Mouse (Mus musculus) intestine, embryonic 16.5 days (tissue): ENCODE measurements around the gene Gm9903. TPM values are rescaled to one million over a fixed set of nuclear protein-coding genes. Genes with fewer than 3 reads are reported as not detected.
A peak's percentile ranks its signal among the peaks of the same experiment; 100 is the strongest.

Experiments
- ATAC-seq: fragments of 200-750 bp; cut with Nextera tagmentation; 2 replicates; pipeline ENCODE4 v1.8.0; 2017; ENCODE audit warnings: moderate TSS enrichment, moderate library complexity
- H3K27ac ChIP-seq: fragments of 300-500 bp; sonication (generic); 2 replicates; pipeline ENCODE4 v1.5.1; 2014; ENCODE audit warnings: mild to moderate bottlenecking, low read length
- H3K27me3 ChIP-seq: fragments of 300-500 bp; sonication (generic); replicated peaks from 2 replicates; pipeline ENCODE4 v1.6.1; 2014; ENCODE audit warnings: low read length, control low read depth, mixed read lengths; ENCODE audit not compliant: control insufficient read depth, insufficient read depth
- H3K36me3 ChIP-seq: fragments of 300-500 bp; sonication (generic); 2 replicates; pipeline ENCODE4 v1.6.1; 2014; ENCODE audit warnings: low read length, control low read depth; ENCODE audit not compliant: control insufficient read depth, insufficient read depth
- H3K4me1 ChIP-seq: fragments of 300-500 bp; sonication (generic); 2 replicates; pipeline ENCODE4 v1.6.1; 2014; ENCODE audit warnings: low read length, control low read depth, mixed read lengths; ENCODE audit not compliant: control insufficient read depth, insufficient read depth
- H3K4me2 ChIP-seq: fragments of 300-500 bp; sonication (generic); 2 replicates; pipeline ENCODE4 v1.6.1; 2014; ENCODE audit warnings: low read depth, low read length, control low read depth
- H3K4me3 ChIP-seq: fragments of 300-500 bp; sonication (generic); 2 replicates; pipeline ENCODE4 v1.5.1; 2014; ENCODE audit warnings: mild to moderate bottlenecking, low read length
- H3K9ac ChIP-seq: fragments of 300-500 bp; sonication (generic); 2 replicates; pipeline ENCODE4 v1.6.1; 2014; ENCODE audit warnings: low read depth, low read length
- H3K9me3 ChIP-seq: fragments of 300-500 bp; sonication (generic); 2 replicates; pipeline ENCODE4 v1.6.1; 2016; ENCODE audit warnings: low read length, control low read depth; ENCODE audit not compliant: control insufficient read depth
- WGBS: fragments of 180-500 bp; shearing (Covaris S2); extraction: QIAGEN DNeasy Blood & Tissue Kit; methylation state at CpG from one replicate; pipeline ENCODE4 v1.1.7; 2014; 5-methylcytosine and 5-hydroxymethylcytosine counted together
- polyA plus RNA-seq: library from polyadenylated mRNA; unstranded; fragments of >200 nt; fragmentation: Nextera tagmentation; extraction: Ambion mirVana; gene quantifications from 2 replicates; pipeline ENCODE4 v1.2.1, GENCODE M21; 2015

The Gm9903 gene
- 0.15 and 0.32 TPM in 2 replicates for polyA plus RNA-seq

DNA sequence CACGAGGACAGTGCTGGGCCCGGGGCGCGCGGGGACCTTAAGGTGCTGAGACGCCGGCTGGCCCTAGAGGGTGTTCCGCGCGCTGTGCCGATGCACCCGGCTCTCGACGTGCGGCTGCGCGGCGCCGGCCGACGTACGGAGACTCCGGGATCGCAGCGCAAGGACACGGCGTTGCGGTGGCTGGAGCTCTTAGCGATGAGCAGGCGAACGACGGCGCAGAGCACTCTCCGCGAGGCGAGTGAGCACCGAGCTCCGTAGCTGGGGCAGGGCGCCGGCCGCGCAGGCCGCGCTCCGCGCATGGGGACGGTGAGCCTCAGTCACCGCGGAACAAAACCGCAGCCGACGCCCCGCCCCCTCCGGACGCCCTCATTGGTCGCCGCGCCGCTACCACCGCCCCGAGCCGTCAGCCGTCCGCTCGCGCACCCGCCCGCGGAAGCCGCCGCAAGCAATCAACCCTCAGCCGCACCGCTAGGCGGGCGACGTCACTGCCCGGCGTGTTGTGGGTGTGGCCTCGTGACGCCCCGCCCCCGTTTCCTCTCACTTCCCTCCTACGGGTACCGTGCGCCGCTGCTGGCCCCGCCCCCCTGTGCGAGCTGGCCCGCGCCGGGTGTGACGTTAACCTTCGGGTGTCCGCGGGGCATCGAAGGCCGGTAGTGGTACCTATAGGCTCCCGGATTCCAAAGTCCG, at the start of gene Gm9903, which contains the start of gene Fam53a:
TSS of gene Gm9903 (plus strand) at position 625 of the 687 bp plus-strand sequence.
TSS of gene Fam53a (minus strand) at position 335 of the 687 bp plus-strand sequence.
- Histone ChIP-seq H3K4me1 (peaks cover 18% of the 10 kb centered on the region), H3K9me3 (no peaks in the 10 kb centered on the region), H3K36me3 (no peaks in the 10 kb centered on the region), H3K4me2 (peak within 1 kb of the TSS; percentile 78), H3K9ac (peak within 1 kb of the TSS; percentile 86), H3K4me3 (peak within 1 kb of the TSS; percentile 76), H3K27me3 (no peaks in the 10 kb centered on the region), H3K27ac (peak within 1 kb of the TSS; percentile 91)
- WGBS = under 1% methylated on average over 97 of the region's 99 CpGs
- peak; percentile 96 for ATAC-seq

DNA sequence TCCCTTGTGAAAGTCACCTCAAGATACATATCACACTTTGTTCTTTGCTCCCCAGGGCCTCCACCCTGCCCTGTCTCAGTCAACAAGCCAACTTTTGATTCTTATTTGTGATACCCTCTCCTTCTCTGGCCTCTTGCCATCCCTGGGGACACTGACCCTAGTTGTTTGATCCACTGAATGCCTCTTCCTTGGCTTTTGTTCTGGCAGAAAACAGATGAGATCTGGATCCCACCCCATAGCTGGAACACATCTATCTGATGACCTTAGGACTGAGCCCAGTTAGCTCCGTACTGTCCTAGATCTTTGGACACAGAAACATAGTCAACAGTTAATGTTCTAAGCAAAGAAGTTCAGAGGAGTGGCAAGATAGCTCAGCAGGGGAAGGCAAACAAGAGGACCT, 49.4 kb upstream of the Gm9903 start:
- Histone ChIP-seq H3K27ac (no peak overlapping the region), H3K4me1 (no peaks in the 10 kb centered on the region), H3K4me2 (no peak overlapping the region), H3K36me3 (no peaks in the 10 kb centered on the region), H3K9ac (no peak overlapping the region), H3K9me3 (no peaks in the 10 kb centered on the region), H3K4me3 (no peak overlapping the region), H3K27me3 (no peaks in the 10 kb centered on the region)
- 65% methylated on average over 1 of the region's 1 CpGs for WGBS
- no peak for ATAC-seq

DNA sequence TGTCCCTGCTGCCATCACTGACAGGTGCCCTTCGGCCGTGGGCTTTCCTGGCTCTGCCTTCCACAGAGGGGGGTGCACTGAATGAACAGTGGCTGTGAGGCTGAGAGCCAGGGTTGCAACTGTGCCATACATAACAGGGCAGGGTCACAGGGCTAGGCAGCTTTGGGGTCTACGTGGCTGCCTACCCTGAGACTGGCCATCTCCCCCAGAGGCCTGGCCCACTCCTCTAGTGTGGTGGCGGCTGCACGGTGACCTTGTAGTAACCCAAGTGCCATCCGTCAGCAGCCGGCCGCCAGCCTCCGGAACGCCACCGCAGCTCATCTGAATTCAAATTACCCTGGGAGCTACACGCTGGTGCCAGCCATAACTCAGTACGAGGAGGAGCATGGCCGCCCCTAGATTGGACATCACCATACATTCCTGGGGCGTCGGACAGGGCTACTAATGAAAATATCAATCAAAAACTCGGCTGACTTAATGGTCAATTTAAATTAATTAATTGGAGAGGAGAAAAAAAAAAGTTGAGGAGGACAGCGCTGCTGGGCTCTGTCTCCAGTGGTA, 42.1 kb upstream of the Gm9903 start:
- no peaks in the 10 kb centered on the region for H3K4me1 ChIP-seq
- 77% methylated on average over 18 of the region's 18 CpGs for WGBS
- no peak overlapping the region for H3K9ac ChIP-seq
- H3K27me3 ChIP-seq = no peaks in the 10 kb centered on the region
- H3K9me3 ChIP-seq = no peaks in the 10 kb centered on the region
- H3K27ac ChIP-seq = no peak overlapping the region
- H3K36me3 ChIP-seq = no peaks in the 10 kb centered on the region
- no peak overlapping the region for H3K4me2 ChIP-seq
- H3K4me3 ChIP-seq = no peak overlapping the region
- ATAC-seq = no peak

DNA sequence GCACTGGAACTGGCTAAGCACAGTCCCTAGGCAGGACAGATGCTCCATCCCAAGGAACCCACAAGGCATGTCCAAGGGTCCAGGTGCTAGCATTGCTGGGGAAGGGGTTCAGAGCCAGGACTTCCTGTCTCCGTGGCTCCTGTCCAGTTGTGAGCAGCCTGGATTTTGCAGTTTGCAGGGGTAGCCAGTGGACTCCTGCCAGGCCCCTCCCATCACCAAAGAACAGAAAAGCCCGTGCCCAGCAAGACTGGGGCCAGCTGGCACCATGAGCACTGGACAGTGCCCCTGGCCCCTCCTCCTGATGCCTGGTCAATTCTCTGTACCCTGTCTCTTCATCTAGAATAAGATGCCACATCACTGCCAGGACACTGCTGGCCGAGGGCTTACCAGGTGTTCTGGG, 41.7 kb upstream of the Gm9903 start:
- ATAC-seq = no peak
- Histone ChIP-seq H3K4me2 (no peak overlapping the region), H3K4me1 (no peaks in the 10 kb centered on the region), H3K4me3 (no peak overlapping the region), H3K27me3 (no peaks in the 10 kb centered on the region), H3K9ac (no peak overlapping the region), H3K36me3 (no peaks in the 10 kb centered on the region), H3K27ac (no peak overlapping the region), H3K9me3 (no peaks in the 10 kb centered on the region)
- WGBS = 71% methylated on average over 3 of the region's 3 CpGs

DNA sequence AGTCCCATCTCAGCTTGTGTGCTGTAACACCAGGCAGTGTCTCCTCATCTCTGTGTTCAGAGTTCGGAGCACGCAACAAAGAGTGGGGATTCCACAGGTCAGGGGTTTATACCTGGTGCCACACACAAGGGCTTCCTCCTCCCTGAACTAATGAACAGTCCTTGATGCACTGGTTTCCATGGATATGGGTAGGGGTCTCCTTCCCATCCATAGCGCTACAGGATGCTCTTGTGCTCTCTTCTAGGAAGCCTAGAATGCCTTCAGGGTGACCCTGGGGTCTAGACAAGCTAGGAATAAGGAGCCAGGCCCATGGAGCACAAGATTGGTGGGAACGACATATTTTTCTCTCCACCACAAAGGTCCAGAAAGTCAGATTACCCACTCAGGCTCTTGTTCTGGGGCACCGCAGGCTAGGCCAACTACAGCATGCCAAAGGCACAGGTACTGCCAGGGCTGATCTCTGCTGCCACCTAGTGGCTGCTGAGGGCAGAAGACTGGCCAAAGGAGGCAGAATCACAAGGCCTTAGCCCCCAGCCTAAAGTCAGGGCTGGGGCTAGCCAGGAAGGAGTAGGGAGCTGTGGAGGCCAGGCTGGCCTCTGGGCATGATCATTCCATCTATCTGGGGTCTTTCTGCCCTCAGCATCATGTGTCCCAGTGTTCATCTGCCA, 40.4 kb upstream of the Gm9903 start:
- Histone ChIP-seq H3K9me3 (no peaks in the 10 kb centered on the region), H3K4me2 (no peak overlapping the region), H3K4me1 (no peaks in the 10 kb centered on the region), H3K27me3 (no peaks in the 10 kb centered on the region), H3K9ac (no peak overlapping the region), H3K4me3 (no peak overlapping the region), H3K27ac (no peak overlapping the region), H3K36me3 (no peaks in the 10 kb centered on the region)
- no peak for ATAC-seq
- WGBS = 69% methylated on average over 5 of the region's 5 CpGs

DNA sequence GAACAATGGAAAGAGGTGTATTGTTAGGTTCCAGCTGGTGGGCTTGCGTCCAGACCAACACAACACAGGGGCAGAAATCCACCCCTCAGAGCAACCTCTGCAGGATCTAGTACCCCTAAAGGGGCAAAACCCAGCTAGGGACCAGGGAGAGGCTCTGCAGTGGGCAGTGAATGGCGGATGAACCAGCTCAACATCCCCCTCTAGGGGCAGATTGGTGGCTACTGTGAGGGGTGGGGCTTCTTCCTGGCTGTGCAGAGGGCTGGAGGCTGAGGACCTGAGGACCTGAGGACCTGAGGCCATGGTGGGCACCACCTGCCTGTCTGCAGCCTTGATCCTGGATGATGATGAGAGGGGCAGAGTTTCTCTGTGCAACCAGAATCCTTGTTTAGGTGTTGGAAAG, 36.1 kb upstream of the Gm9903 start:
- H3K4me3 ChIP-seq = no peak overlapping the region
- H3K9ac ChIP-seq = no peak overlapping the region
- ATAC-seq = 0 out of 2 replicates have a peak, but pooled peaks have one; percentile 23
- WGBS = 32% methylated on average over 2 of the region's 2 CpGs
- H3K27me3 ChIP-seq = no peaks in the 10 kb centered on the region
- H3K4me1 ChIP-seq = no peaks in the 10 kb centered on the region
- no peaks in the 10 kb centered on the region for H3K36me3 ChIP-seq
- H3K27ac ChIP-seq = no peak overlapping the region
- H3K9me3 ChIP-seq = no peaks in the 10 kb centered on the region
- H3K4me2 ChIP-seq = no peak overlapping the region

DNA sequence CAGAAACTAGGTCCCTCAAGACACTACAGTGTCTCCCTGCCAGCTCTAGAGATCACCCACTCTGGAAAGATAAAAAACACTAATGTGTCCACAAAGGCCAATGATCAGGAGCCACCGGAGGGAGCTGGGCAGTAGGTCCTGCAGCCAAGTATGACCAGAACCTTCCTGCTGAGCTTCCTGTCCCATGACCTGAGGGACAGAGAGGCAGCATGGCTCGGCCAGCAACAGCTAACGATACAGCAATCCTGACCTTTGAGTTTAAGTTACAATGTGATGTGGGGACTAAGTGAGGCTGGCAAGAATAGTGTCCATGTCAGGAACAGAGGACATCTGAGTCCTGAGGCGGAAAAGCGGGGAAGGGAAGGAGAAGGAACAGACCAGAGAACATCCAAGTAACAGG, 24.4 kb upstream of the Gm9903 start:
- Histone ChIP-seq H3K27me3 (no peaks in the 10 kb centered on the region), H3K4me3 (no peak overlapping the region), H3K27ac (no peak overlapping the region), H3K36me3 (peaks cover 3% of the 10 kb centered on the region), H3K4me1 (no peaks in the 10 kb centered on the region), H3K9ac (no peak overlapping the region), H3K9me3 (no peaks in the 10 kb centered on the region), H3K4me2 (no peak overlapping the region)
- no peak for ATAC-seq
- whole genome bisulfite sequencing = 82% methylated on average over 5 of the region's 5 CpGs

DNA sequence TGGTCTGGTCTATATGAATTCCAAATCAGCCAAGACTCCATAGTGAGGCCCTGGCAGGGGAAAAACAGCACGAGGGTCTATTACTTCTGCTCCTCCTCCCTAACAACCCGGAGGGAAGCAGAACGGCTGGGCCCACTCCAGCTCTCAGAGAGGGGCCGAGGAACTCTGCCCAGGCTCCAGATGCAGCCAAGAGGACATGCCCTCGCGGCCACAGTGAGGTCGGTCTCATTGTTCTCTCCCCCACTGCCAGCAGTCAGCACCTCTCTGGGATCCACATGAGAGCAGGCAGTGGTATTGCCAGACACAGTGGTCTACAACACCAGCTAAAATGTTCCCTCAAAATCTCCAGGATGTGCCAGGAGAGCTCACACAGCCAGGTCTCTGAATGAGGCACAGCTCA, 23.1 kb upstream of the Gm9903 start:
- ATAC-seq = no peak
- Histone ChIP-seq H3K27ac (no peak overlapping the region), H3K27me3 (no peaks in the 10 kb centered on the region), H3K4me3 (no peak overlapping the region), H3K4me1 (no peaks in the 10 kb centered on the region), H3K4me2 (no peak overlapping the region), H3K9me3 (no peaks in the 10 kb centered on the region), H3K9ac (no peak overlapping the region), H3K36me3 (peaks cover 3% of the 10 kb centered on the region)
- WGBS = 78% methylated on average over 7 of the region's 7 CpGs

DNA sequence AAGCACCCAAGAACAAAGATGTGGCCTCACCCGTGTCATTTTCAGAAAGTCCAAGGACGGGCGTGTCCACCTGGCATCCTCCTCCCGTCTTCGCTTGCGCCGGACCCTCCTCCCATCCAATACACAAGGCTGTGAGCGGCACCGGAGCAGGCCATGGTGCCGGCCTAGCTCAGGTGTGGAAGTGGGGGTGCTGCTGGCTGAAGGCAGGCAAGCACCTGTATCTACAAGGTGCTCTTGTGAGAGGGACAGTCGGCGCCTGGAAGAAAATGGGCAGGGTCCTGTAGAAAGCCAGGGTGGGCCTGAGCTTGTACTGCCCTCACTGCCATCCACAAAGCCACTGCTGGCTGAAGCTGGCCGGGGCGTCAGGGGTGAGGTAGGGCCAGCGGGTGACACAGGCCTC, 22.3 kb upstream of the Gm9903 start:
- Histone ChIP-seq H3K36me3 (peaks cover 3% of the 10 kb centered on the region), H3K4me1 (no peaks in the 10 kb centered on the region), H3K27me3 (no peaks in the 10 kb centered on the region), H3K4me3 (no peak overlapping the region), H3K4me2 (no peak overlapping the region), H3K9me3 (no peaks in the 10 kb centered on the region), H3K9ac (no peak overlapping the region), H3K27ac (no peak overlapping the region)
- ATAC-seq = no peak
- 96% methylated on average over 15 of the region's 15 CpGs for WGBS
